Mouse (Mus musculus): ENCODE measurements around the gene Mrgprg. TPM values are rescaled to one million over a fixed set of nuclear protein-coding genes. Genes with fewer than 3 reads are reported as not detected.
A peak's percentile ranks its signal among the peaks of the same experiment; 100 is the strongest.

The Mrgprg gene
- total RNA-seq, 1 experiment: not detected

DNA sequence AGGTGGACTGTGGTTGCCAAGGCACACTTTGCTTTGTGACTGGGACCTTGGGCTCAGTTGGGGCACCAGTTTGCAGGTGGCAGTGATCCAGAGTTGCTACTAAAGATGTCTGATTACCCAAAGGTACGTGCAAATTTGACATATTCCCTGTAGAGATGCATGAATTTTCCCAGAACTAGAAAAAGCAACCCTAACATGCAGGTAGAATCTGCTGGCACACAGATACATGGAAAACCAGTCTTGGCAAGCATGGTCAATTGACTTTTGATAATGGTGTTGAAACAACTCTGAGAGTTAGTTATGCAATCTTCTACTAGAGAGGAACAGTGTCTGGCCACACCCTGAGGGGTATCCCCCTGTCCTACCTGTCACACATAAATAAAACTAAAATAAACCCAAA lies 15.4 kb downstream of the Mrgprg start:
- Histone ChIP-seq H3K9me3 (ENCODE audit: control insufficient read depth, insufficient read depth, low read depth, low read length) (no peaks in the 10 kb centered on the region), H3K36me3 (ENCODE audit: control insufficient read depth, insufficient read depth, low read length, poor library complexity, severe bottlenecking) (no peaks in the 10 kb centered on the region), H3K4me1 (ENCODE audit: control insufficient read depth in 2 of 2, insufficient read depth in 2 of 2, low read length in 2 of 2, poor library complexity in 1 of 2) (no peaks in the 10 kb centered on the region), H3K4me3 (ENCODE audit: insufficient read depth in 1 of 2, low read depth in 1 of 2, low read length in 2 of 2, poor library complexity in 1 of 2, severe bottlenecking in 1 of 2) (no peak overlapping the region), H3K9ac (ENCODE audit: insufficient read depth, low read depth, low read length, poor library complexity, severe bottlenecking) (no peak overlapping the region), H3K27ac (ENCODE audit: insufficient read depth, low read depth, low read length, poor library complexity, severe bottlenecking) (no peak overlapping the region)
- no peak for TF ChIP-seq ZC3H11A (IDR thresholded peaks at IDR 0.05; ENCODE audit: borderline replicate concordance, low read depth, low read length)
- TF ChIP-seq MAFK (IDR thresholded peaks at IDR 0.05; ENCODE audit: insufficient read depth, low read depth, low read length): no peak
- TF ChIP-seq HCFC1 (IDR thresholded peaks at IDR 0.05; ENCODE audit: borderline replicate concordance, insufficient read depth, low read length): no peak
- TF ChIP-seq CHD2 (IDR thresholded peaks at IDR 0.05; ENCODE audit: low read depth, low read length): no peak
- TF ChIP-seq ZNF384 (IDR thresholded peaks at IDR 0.05; ENCODE audit: low read depth, low read length): no peak
- in situ Hi-C loops (cut with MboI; ENCODE audit: low sequenced_read_pairs in 2 of 2, unreplicated experiment in 2 of 2): loop anchor here in 1 of 2 experiments (5.0 to 10.0 kb wide), 2 partner anchors 44 to 137 kb away; no protein-coding TSS in a partner anchor
- no peak for DNase-seq (ENCODE audit: low read depth, low spot score)

DNA sequence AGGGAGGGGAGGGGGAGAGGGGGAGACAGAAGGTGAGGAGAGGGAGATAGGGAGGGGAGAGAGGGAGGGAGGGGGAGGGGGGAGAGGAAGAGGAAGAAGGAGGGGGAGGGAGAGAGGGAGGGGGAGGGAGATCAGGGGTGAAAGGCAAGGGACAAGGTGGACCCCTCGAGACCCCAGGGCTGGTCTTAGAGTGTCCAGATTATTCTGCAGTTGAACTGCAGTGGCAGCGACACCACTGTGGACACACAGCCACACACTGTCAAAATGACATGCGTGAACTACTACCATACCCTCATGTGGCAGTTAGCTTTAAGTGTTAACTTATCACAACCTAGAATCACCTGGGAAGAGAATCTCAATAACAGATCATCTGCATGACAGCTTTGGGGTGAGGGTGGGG lies 17.7 kb downstream of the Mrgprg start:
- no peak for DNase-seq (ENCODE audit: low read depth, low spot score)
- no peaks in the 10 kb centered on the region for H3K4me1 ChIP-seq (ENCODE audit: control insufficient read depth in 2 of 2, insufficient read depth in 2 of 2, low read length in 2 of 2, poor library complexity in 1 of 2)
- in situ Hi-C loops (cut with MboI; ENCODE audit: low sequenced_read_pairs in 2 of 2, unreplicated experiment in 2 of 2): no loop called here
- no peaks in the 10 kb centered on the region for H3K36me3 ChIP-seq (ENCODE audit: control insufficient read depth, insufficient read depth, low read length, poor library complexity, severe bottlenecking)
- H3K4me3 ChIP-seq (ENCODE audit: insufficient read depth in 1 of 2, low read depth in 1 of 2, low read length in 2 of 2, poor library complexity in 1 of 2, severe bottlenecking in 1 of 2): no peak overlapping the region
- no peak overlapping the region for H3K27ac ChIP-seq (ENCODE audit: insufficient read depth, low read depth, low read length, poor library complexity, severe bottlenecking)
- no peak for TF ChIP-seq ZC3H11A (IDR thresholded peaks at IDR 0.05; ENCODE audit: borderline replicate concordance, low read depth, low read length)
- TF ChIP-seq MAFK (IDR thresholded peaks at IDR 0.05; ENCODE audit: insufficient read depth, low read depth, low read length): no peak
- TF ChIP-seq CHD2 (IDR thresholded peaks at IDR 0.05; ENCODE audit: low read depth, low read length): no peak
- TF ChIP-seq ZNF384 (IDR thresholded peaks at IDR 0.05; ENCODE audit: low read depth, low read length): no peak
- TF ChIP-seq HCFC1 (IDR thresholded peaks at IDR 0.05; ENCODE audit: borderline replicate concordance, insufficient read depth, low read length): no peak
- H3K9me3 ChIP-seq (ENCODE audit: control insufficient read depth, insufficient read depth, low read depth, low read length): no peaks in the 10 kb centered on the region
- no peak overlapping the region for H3K9ac ChIP-seq (ENCODE audit: insufficient read depth, low read depth, low read length, poor library complexity, severe bottlenecking)

DNA sequence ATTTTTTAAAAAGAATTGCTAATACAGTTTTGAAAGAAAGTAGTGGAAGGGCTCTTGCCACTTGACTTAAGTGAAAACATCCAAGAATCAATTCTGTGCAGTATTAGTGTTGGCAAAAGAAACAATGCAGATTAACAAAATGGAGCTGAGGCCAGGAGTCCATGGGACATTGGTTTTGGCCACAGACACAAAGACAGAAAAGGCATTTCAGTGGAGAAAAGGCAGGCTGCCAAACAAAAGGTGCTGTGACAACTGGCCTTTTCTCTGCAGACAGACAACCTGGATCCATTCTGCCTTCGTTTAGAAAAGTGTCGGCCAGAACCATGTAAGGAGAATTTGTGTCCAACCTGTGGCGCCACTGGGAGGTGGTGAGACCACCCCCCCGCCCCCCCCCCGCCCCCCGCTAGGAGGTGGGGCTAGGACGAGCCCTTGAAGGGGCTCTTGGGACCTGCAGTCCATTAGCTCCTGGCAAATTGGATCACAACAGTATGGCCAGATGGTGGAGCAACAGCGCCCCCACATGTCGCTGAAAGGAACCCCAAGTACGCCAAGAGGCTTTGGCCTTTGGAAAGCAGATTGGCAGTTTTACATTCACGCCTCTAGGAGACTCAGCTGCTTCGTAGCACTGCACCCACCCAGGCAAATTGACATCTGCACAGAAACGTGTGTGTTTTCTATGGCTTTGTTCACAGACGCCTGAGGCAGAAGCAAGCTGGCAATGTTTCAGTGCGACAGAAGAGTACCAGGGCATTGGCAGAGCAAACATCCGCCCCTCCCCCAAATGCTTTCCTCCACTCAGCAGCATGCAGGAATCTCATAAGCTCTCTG lies 18.5 kb downstream of the Mrgprg start:
- Histone ChIP-seq H3K27ac (ENCODE audit: insufficient read depth, low read depth, low read length, poor library complexity, severe bottlenecking) (no peak overlapping the region), H3K9me3 (ENCODE audit: control insufficient read depth, insufficient read depth, low read depth, low read length) (no peaks in the 10 kb centered on the region), H3K9ac (ENCODE audit: insufficient read depth, low read depth, low read length, poor library complexity, severe bottlenecking) (no peak overlapping the region), H3K36me3 (ENCODE audit: control insufficient read depth, insufficient read depth, low read length, poor library complexity, severe bottlenecking) (no peaks in the 10 kb centered on the region), H3K4me3 (ENCODE audit: insufficient read depth in 1 of 2, low read depth in 1 of 2, low read length in 2 of 2, poor library complexity in 1 of 2, severe bottlenecking in 1 of 2) (no peak overlapping the region), H3K4me1 (ENCODE audit: control insufficient read depth in 2 of 2, insufficient read depth in 2 of 2, low read length in 2 of 2, poor library complexity in 1 of 2) (no peaks in the 10 kb centered on the region)
- peak; percentile 78 for DNase-seq (ENCODE audit: low read depth, low spot score)
- TF ChIP-seq CHD2 (IDR thresholded peaks at IDR 0.05; ENCODE audit: low read depth, low read length): no peak
- TF ChIP-seq ZNF384 (IDR thresholded peaks at IDR 0.05; ENCODE audit: low read depth, low read length): no peak
- no peak for TF ChIP-seq MAFK (IDR thresholded peaks at IDR 0.05; ENCODE audit: insufficient read depth, low read depth, low read length)
- peak; percentile 86; the same call in 1 of the 2 replicates for TF ChIP-seq ZC3H11A (IDR thresholded peaks at IDR 0.05; ENCODE audit: borderline replicate concordance, low read depth, low read length)
- in situ Hi-C loops (cut with MboI; ENCODE audit: low sequenced_read_pairs in 2 of 2, unreplicated experiment in 2 of 2): no loop called here

DNA sequence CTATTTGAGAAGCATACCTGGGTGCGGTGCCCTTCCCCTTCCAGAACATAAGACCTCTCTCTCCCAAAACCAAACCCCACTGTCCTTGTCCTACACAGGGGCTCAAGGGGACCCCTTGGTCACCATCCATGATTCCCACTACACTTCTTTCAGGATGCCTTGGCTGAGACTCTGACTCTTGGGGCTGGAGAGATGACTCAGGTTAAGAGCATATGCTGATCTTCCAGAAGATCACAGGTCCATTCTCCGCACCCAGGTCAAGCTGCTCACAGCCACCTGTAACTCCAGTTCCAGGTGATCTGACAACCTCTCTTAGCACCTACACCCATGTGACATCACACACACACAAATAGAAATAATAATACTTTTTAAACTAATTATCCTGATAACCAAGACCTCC lies 26.1 kb downstream of the Mrgprg start:
- no peak overlapping the region for H3K27ac ChIP-seq (ENCODE audit: insufficient read depth, low read depth, low read length, poor library complexity, severe bottlenecking)
- no peak for DNase-seq (ENCODE audit: low read depth, low spot score)
- peak overlapping the region; percentile 61 to 78; a peak in 3 of 4 replicates for H3K4me3 ChIP-seq (ENCODE audit: insufficient read depth in 1 of 2, low read depth in 1 of 2, low read length in 2 of 2, poor library complexity in 1 of 2, severe bottlenecking in 1 of 2)
- peaks cover 0 to 11% of the 10 kb centered on the region in 2 experiments; a peak in 1 of 4 replicates for H3K4me1 ChIP-seq (ENCODE audit: control insufficient read depth in 2 of 2, insufficient read depth in 2 of 2, low read length in 2 of 2, poor library complexity in 1 of 2)
- H3K9me3 ChIP-seq (ENCODE audit: control insufficient read depth, insufficient read depth, low read depth, low read length): no peaks in the 10 kb centered on the region
- H3K9ac ChIP-seq (ENCODE audit: insufficient read depth, low read depth, low read length, poor library complexity, severe bottlenecking): no peak overlapping the region; the same call in 1 of the 2 replicates
- in situ Hi-C loops (cut with MboI; ENCODE audit: low sequenced_read_pairs in 2 of 2, unreplicated experiment in 2 of 2): no loop called here
- no peaks in the 10 kb centered on the region for H3K36me3 ChIP-seq (ENCODE audit: control insufficient read depth, insufficient read depth, low read length, poor library complexity, severe bottlenecking)
- TF ChIP-seq CHD2 (IDR thresholded peaks at IDR 0.05; ENCODE audit: low read depth, low read length) (no peak), MAFK (IDR thresholded peaks at IDR 0.05; ENCODE audit: insufficient read depth, low read depth, low read length) (no peak), ZNF384 (IDR thresholded peaks at IDR 0.05; ENCODE audit: low read depth, low read length) (no peak), ZC3H11A (IDR thresholded peaks at IDR 0.05; ENCODE audit: borderline replicate concordance, low read depth, low read length) (no peak), HCFC1 (IDR thresholded peaks at IDR 0.05; ENCODE audit: borderline replicate concordance, insufficient read depth, low read length) (no peak)
